Mouse (Mus musculus): Measurements from ENCODE around the gene 4930426L09Rik. TPM values are rescaled to one million over a fixed set of nuclear protein-coding genes. Genes with fewer than 3 reads are reported as not detected.

Gene 4930426L09Rik
- polyA plus RNA-seq, 1 experiment from 2014 or later, result 0.39 TPM

DNA sequence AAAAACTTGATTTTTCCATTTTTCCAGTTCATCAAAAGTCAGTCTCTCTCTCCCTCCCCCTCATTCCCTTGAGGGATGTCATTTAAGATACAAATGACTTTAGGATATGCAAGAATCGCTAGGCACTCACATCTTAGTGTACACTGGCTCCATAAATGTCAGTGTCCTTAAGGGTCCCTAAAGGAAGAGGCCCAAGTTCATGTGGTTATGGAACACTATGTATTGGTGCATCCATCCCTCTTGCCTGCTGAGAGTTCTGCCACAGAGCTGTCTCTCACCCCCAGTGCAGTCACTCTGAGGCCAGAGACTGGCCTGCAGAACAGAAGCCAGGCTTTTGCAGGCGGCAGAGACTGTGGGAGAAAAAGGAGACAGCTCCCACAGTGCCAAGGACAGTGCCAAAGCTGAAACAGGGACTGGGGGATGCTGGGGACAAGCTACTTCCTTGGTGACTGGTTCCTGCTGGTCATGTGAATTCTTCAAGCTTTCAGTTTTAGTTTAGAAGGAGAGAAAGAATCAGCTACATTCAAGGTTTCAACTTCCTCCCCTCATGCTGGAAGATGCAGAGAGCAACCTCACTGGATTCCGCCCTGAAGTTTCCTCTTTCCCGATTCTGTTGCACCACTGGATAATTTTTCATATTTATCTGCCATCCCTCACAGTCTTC lies 39.9 kb downstream of the 4930426L09Rik start:
- Histone ChIP-seq H3K9me3 (no peaks in the 10 kb centered on the region), H3K4me1 (no peaks in the 10 kb centered on the region), H3K27ac (no peak overlapping the region), H3K36me3 (no peaks in the 10 kb centered on the region), H3K27me3 (replicated peaks) (no peaks in the 10 kb centered on the region), H3K4me2 (replicated peaks) (no peak overlapping the region), H3K4me3 (no peak overlapping the region), H3K9ac (no peak overlapping the region)
- 81% methylated on average over 4 of the region's 4 CpGs for WGBS
- no peak for ATAC-seq (ENCODE audit: low FRiP score, low read depth)

DNA sequence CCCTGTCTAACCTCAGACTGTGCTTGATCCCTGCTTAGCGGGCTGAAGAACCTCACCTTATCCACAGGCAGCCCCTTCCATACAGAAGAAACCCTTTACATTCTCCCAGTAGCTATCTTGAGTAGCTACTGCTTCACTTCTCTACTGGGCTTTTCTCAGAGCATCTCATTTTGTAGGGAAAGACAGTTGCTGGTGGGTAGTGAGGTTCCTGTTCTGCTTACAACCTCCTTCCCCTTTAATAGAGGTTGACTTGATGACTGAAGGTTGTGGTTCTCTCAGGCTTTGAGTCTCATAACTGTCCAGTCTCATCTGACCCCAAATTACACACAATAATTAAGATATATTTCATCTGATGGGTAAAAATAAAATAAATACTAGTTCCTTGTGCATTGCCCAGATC lies 50.1 kb downstream of the 4930426L09Rik start:
- WGBS, result 92% methylated on average over 1 of the region's 1 CpGs
- H3K4me2 ChIP-seq (replicated peaks), result no peak overlapping the region
- no peaks in the 10 kb centered on the region for H3K27me3 ChIP-seq (replicated peaks)
- no peak overlapping the region for H3K9ac ChIP-seq
- ATAC-seq (ENCODE audit: low FRiP score, low read depth), result no peak
- H3K4me3 ChIP-seq, result no peak overlapping the region
- H3K4me1 ChIP-seq, result no peaks in the 10 kb centered on the region
- no peaks in the 10 kb centered on the region for H3K9me3 ChIP-seq
- no peak overlapping the region for H3K27ac ChIP-seq
- H3K36me3 ChIP-seq, result no peaks in the 10 kb centered on the region

DNA sequence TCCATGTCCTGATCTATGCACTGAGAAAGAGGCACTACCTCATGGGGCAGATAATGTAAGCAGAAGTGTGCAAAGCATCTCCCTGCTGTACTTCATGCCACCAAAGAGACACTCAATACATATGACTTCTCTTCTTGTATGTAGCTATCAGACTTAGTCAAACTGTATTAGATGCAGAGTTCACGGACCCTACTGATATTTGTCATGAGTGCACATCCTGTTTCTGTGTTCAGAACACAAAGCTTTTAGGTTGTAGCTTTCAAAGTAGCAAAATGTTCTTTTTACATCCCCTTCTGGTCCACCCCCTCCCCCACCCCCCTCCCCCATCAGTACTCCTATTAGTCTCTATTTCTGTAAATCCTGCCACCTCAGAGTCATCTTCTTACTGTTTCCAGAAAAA lies 51.2 kb downstream of the 4930426L09Rik start:
- no peak for ATAC-seq (ENCODE audit: low FRiP score, low read depth)
- Histone ChIP-seq H3K4me1 (no peaks in the 10 kb centered on the region), H3K4me2 (replicated peaks) (no peak overlapping the region), H3K4me3 (no peak overlapping the region), H3K36me3 (no peaks in the 10 kb centered on the region), H3K9ac (no peak overlapping the region), H3K27ac (no peak overlapping the region), H3K27me3 (replicated peaks) (no peaks in the 10 kb centered on the region), H3K9me3 (no peaks in the 10 kb centered on the region)
- 88% methylated on average over 1 of the region's 1 CpGs for WGBS

Other genes starting within 250 kb of the 4930426L09Rik start
- 14.3 and 15.1 TPM in 2 replicates for gene Pip4k2a, start 217 bp upstream of the 4930426L09Rik start, polyA plus RNA-seq (2016; fragmentation: Nextera tagmentation; extraction: Ambion mirVana)
- gene Armc3, start 201.0 kb downstream of the 4930426L09Rik start, polyA plus RNA-seq (2016; fragmentation: Nextera tagmentation; extraction: Ambion mirVana), result 0.34 and 0.37 TPM in 2 replicates